Mouse (Mus musculus) midbrain, embryonic 12.5 days (tissue): ENCODE data around the gene Rad54l2. TPM values are rescaled to one million over a fixed set of nuclear protein-coding genes. Genes with fewer than 3 reads are reported as not detected.

Experiments
- ATAC-seq: fragments of 200-750 bp; cut with Nextera tagmentation; 2 replicates; pipeline ENCODE4 v1.8.0; 2017; ENCODE audit warnings: low read depth, moderate TSS enrichment, moderate library complexity; ENCODE audit not compliant: low FRiP score
- H3K27ac ChIP-seq: fragments of 300-500 bp; sonication (generic); replicated peaks from 2 replicates; pipeline ENCODE4 v1.5.1; 2016; ENCODE audit warnings: mild to moderate bottlenecking
- H3K27me3 ChIP-seq: fragments of 300-500 bp; sonication (generic); 2 replicates; pipeline ENCODE4 v1.6.1; 2016; ENCODE audit warnings: mild to moderate bottlenecking
- H3K36me3 ChIP-seq: fragments of 300-500 bp; sonication (generic); 2 replicates; pipeline ENCODE4 v1.6.1; 2016
- H3K4me1 ChIP-seq: fragments of 300-500 bp; sonication (generic); 2 replicates; pipeline ENCODE4 v1.6.1; 2016
- H3K4me2 ChIP-seq: fragments of 300-500 bp; sonication (generic); replicated peaks from 2 replicates; pipeline ENCODE4 v1.6.1; 2016; ENCODE audit warnings: mild to moderate bottlenecking, moderate library complexity
- H3K4me3 ChIP-seq: fragments of 300-500 bp; sonication (generic); 2 replicates; pipeline ENCODE4 v1.5.1; 2016; ENCODE audit warnings: mild to moderate bottlenecking
- H3K9ac ChIP-seq: fragments of 300-500 bp; sonication (generic); replicated peaks from 2 replicates; pipeline ENCODE4 v1.6.1; 2016; ENCODE audit warnings: mild to moderate bottlenecking, moderate library complexity
- H3K9me3 ChIP-seq: fragments of 300-500 bp; sonication (generic); 2 replicates; pipeline ENCODE4 v1.6.1; 2016; ENCODE audit warnings: mild to moderate bottlenecking
- WGBS: fragments of 180-500 bp; shearing (Covaris S2); methylation state at CpG from one replicate; pipeline ENCODE4 v1.1.7; 2016; 5-methylcytosine and 5-hydroxymethylcytosine counted together
- polyA plus RNA-seq: library from polyadenylated mRNA; unstranded; fragments of >200 nt; fragmentation: Nextera tagmentation; extraction: Ambion mirVana; gene quantifications from 2 replicates; pipeline ENCODE4 v1.2.1, GENCODE M21; 2016

Gene Rad54l2
- polyA plus RNA-seq, 1 experiment from 2014 or later = 11.4 TPM

- H3K36me3 ChIP-seq = no peaks in the 10 kb centered on the region
- 98% methylated on average over 2 of the region's 2 CpGs for WGBS
- H3K27me3 ChIP-seq = no peaks in the 10 kb centered on the region
- no peak overlapping the region for H3K27ac ChIP-seq
- H3K4me3 ChIP-seq = no peak overlapping the region
- H3K4me2 ChIP-seq = no peak overlapping the region
- H3K4me1 ChIP-seq = peaks cover 10% of the 10 kb centered on the region
- no peaks in the 10 kb centered on the region for H3K9me3 ChIP-seq
- no peak for ATAC-seq
- no peak overlapping the region for H3K9ac ChIP-seq
These were observed 5.4 kb downstream of the Rad54l2 start for GRCm38 (mm10) chr9:106783554-106783953.

GRCm38 (mm10) chr9:106780086-106780485 lies 8.9 kb downstream of the Rad54l2 start:
- Histone ChIP-seq H3K4me1 (no peaks in the 10 kb centered on the region), H3K9ac (no peak overlapping the region), H3K36me3 (no peaks in the 10 kb centered on the region), H3K27ac (no peak overlapping the region), H3K4me3 (no peak overlapping the region), H3K27me3 (no peaks in the 10 kb centered on the region), H3K4me2 (no peak overlapping the region), H3K9me3 (no peaks in the 10 kb centered on the region)
- no peak for ATAC-seq
- WGBS = 85% methylated on average over 3 of the region's 3 CpGs

GRCm38 (mm10) chr9:106778319-106778718 lies 10.7 kb downstream of the Rad54l2 start:
- WGBS = 90% methylated on average over 4 of the region's 4 CpGs

GRCm38 (mm10) chr9:106777423-106777822 lies 11.6 kb downstream of the Rad54l2 start:
- Histone ChIP-seq H3K4me2 (no peak overlapping the region), H3K4me1 (no peaks in the 10 kb centered on the region), H3K27me3 (no peaks in the 10 kb centered on the region), H3K36me3 (no peaks in the 10 kb centered on the region), H3K9ac (no peak overlapping the region), H3K9me3 (no peaks in the 10 kb centered on the region), H3K4me3 (no peak overlapping the region), H3K27ac (no peak overlapping the region)
- WGBS = 92% methylated on average over 3 of the region's 3 CpGs
- ATAC-seq = no peak

More at GRCm38 (mm10) chr9:106778319-106778718, 10.7 kb downstream of the Rad54l2 start:
- Histone ChIP-seq H3K4me1 (no peaks in the 10 kb centered on the region), H3K9me3 (no peaks in the 10 kb centered on the region), H3K36me3 (no peaks in the 10 kb centered on the region), H3K27ac (no peak overlapping the region), H3K27me3 (no peaks in the 10 kb centered on the region), H3K4me3 (no peak overlapping the region), H3K9ac (no peak overlapping the region), H3K4me2 (no peak overlapping the region)
- no peak for ATAC-seq

GRCm38 (mm10) chr9:106776116-106776515 lies 12.9 kb downstream of the Rad54l2 start:
- Histone ChIP-seq H3K27ac (no peak overlapping the region), H3K4me2 (no peak overlapping the region), H3K27me3 (no peaks in the 10 kb centered on the region), H3K4me1 (no peaks in the 10 kb centered on the region), H3K9me3 (no peaks in the 10 kb centered on the region), H3K4me3 (no peak overlapping the region), H3K9ac (no peak overlapping the region), H3K36me3 (no peaks in the 10 kb centered on the region)
- ATAC-seq = no peak
- 94% methylated on average over 1 of the region's 1 CpGs for WGBS

- Histone ChIP-seq H3K4me3 (no peak overlapping the region), H3K27me3 (no peaks in the 10 kb centered on the region), H3K9ac (no peak overlapping the region), H3K4me1 (no peaks in the 10 kb centered on the region), H3K27ac (no peak overlapping the region), H3K4me2 (no peak overlapping the region), H3K9me3 (no peaks in the 10 kb centered on the region), H3K36me3 (no peaks in the 10 kb centered on the region)
- ATAC-seq = no peak
- WGBS = 95% methylated on average over 2 of the region's 2 CpGs
These were observed 17.2 kb downstream of the Rad54l2 start for GRCm38 (mm10) chr9:106771770-106772169.

- Histone ChIP-seq H3K9me3 (no peaks in the 10 kb centered on the region), H3K36me3 (no peaks in the 10 kb centered on the region), H3K4me3 (no peak overlapping the region), H3K27me3 (no peaks in the 10 kb centered on the region), H3K27ac (no peak overlapping the region), H3K9ac (no peak overlapping the region), H3K4me2 (no peak overlapping the region), H3K4me1 (no peaks in the 10 kb centered on the region)
- WGBS = 91% methylated on average over 3 of the region's 3 CpGs
- ATAC-seq = no peak
These were observed 18.8 kb downstream of the Rad54l2 start for GRCm38 (mm10) chr9:106770216-106770615.

- 97% methylated on average over 5 of the region's 5 CpGs for WGBS
- Histone ChIP-seq H3K4me1 (no peaks in the 10 kb centered on the region), H3K4me2 (no peak overlapping the region), H3K27me3 (no peaks in the 10 kb centered on the region), H3K4me3 (no peak overlapping the region), H3K9me3 (no peaks in the 10 kb centered on the region), H3K27ac (no peak overlapping the region), H3K36me3 (no peaks in the 10 kb centered on the region), H3K9ac (no peak overlapping the region)
- ATAC-seq = no peak
These were observed 19.2 kb downstream of the Rad54l2 start for GRCm38 (mm10) chr9:106769781-106770180.

- Histone ChIP-seq H3K9ac (no peak overlapping the region), H3K4me2 (no peak overlapping the region), H3K4me1 (no peaks in the 10 kb centered on the region), H3K36me3 (peaks cover 26% of the 10 kb centered on the region; the same call in 1 of the 2 replicates), H3K4me3 (no peak overlapping the region), H3K27me3 (no peaks in the 10 kb centered on the region), H3K27ac (no peak overlapping the region), H3K9me3 (no peaks in the 10 kb centered on the region)
- 93% methylated on average over 9 of the region's 9 CpGs for WGBS
- no peak for ATAC-seq
These were observed 32.6 kb downstream of the Rad54l2 start for GRCm38 (mm10) chr9:106756421-106756820.

GRCm38 (mm10) chr9:106755776-106756175 lies 33.2 kb downstream of the Rad54l2 start:
- Histone ChIP-seq H3K9ac (no peak overlapping the region), H3K9me3 (no peaks in the 10 kb centered on the region), H3K36me3 (peaks cover 26% of the 10 kb centered on the region; the same call in 1 of the 2 replicates), H3K27ac (no peak overlapping the region), H3K4me1 (no peaks in the 10 kb centered on the region), H3K4me3 (no peak overlapping the region), H3K4me2 (no peak overlapping the region), H3K27me3 (no peaks in the 10 kb centered on the region)
- WGBS = 93% methylated on average over 4 of the region's 4 CpGs
- no peak for ATAC-seq

GRCm38 (mm10) chr9:106754311-106754710 lies 34.7 kb downstream of the Rad54l2 start:
- WGBS = 89% methylated on average over 2 of the region's 2 CpGs
- Histone ChIP-seq H3K36me3 (peaks cover 27% of the 10 kb centered on the region), H3K9ac (no peak overlapping the region), H3K4me3 (no peak overlapping the region), H3K27me3 (no peaks in the 10 kb centered on the region), H3K27ac (no peak overlapping the region), H3K9me3 (no peaks in the 10 kb centered on the region), H3K4me1 (no peaks in the 10 kb centered on the region), H3K4me2 (no peak overlapping the region)
- ATAC-seq = no peak

- ATAC-seq = no peak
- no peaks in the 10 kb centered on the region for H3K9me3 ChIP-seq
- H3K4me1 ChIP-seq = no peaks in the 10 kb centered on the region
- no peak overlapping the region for H3K4me2 ChIP-seq
- H3K27ac ChIP-seq = no peak overlapping the region
- no peaks in the 10 kb centered on the region for H3K27me3 ChIP-seq
- H3K9ac ChIP-seq = no peak overlapping the region
- 94% methylated on average over 5 of the region's 5 CpGs for WGBS
- H3K36me3 ChIP-seq = peaks cover 28% of the 10 kb centered on the region
- H3K4me3 ChIP-seq = no peak overlapping the region
These were observed 36.9 kb downstream of the Rad54l2 start for GRCm38 (mm10) chr9:106752135-106752534.

GRCm38 (mm10) chr9:106739962-106740361 lies 49.0 kb downstream of the Rad54l2 start:
- no peak overlapping the region for H3K9ac ChIP-seq
- no peaks in the 10 kb centered on the region for H3K27me3 ChIP-seq
- ATAC-seq = no peak
- H3K36me3 ChIP-seq = 0 out of 2 replicates have a peak, but pooled peaks cover 5% of the 10 kb centered on the region
- no peaks in the 10 kb centered on the region for H3K4me1 ChIP-seq
- no peak overlapping the region for H3K27ac ChIP-seq
- WGBS = 100% methylated on average over 1 of the region's 1 CpGs
- no peaks in the 10 kb centered on the region for H3K9me3 ChIP-seq
- no peak overlapping the region for H3K4me3 ChIP-seq
- no peak overlapping the region for H3K4me2 ChIP-seq
